Mouse (Mus musculus) thymus, postnatal 36 days (tissue): ENCODE data around the gene Tmem178.

Experiments
- DNase-seq, 2 experiments: peaks; one replicate each; pipeline ENCODE4 v3.0.0; 2022; ENCODE audit warnings: mixed read lengths in 2 of 2

Gene Tmem178

GRCm38 (mm10) chr17:80946091-80946885, 1.9 kb downstream of the Tmem178 start:
- DNase-seq = no peak

- DNase-seq = no peak
Measured at GRCm38 (mm10) chr17:80947075-80947960, 2.9 kb downstream of the Tmem178 start.

GRCm38 (mm10) chr17:80949382-80949781, 5.0 kb downstream of the Tmem178 start:
- DNase-seq = no peak

GRCm38 (mm10) chr17:80949895-80950294, 5.5 kb downstream of the Tmem178 start:
- no peak for DNase-seq

- DNase-seq = no peak
Measured at GRCm38 (mm10) chr17:80952305-80952704, 7.9 kb downstream of the Tmem178 start.

- no peak for DNase-seq
Measured at GRCm38 (mm10) chr17:80955415-80955814, 11.0 kb downstream of the Tmem178 start.

- DNase-seq = no peak
Measured at GRCm38 (mm10) chr17:80955998-80956811, 11.8 kb downstream of the Tmem178 start.

GRCm38 (mm10) chr17:80958332-80958731, 13.9 kb downstream of the Tmem178 start:
- no peak for DNase-seq

GRCm38 (mm10) chr17:80959840-80960239, 15.4 kb downstream of the Tmem178 start:
- no peak for DNase-seq

GRCm38 (mm10) chr17:80967475-80967874, 23.0 kb downstream of the Tmem178 start:
- DNase-seq = no peak

- DNase-seq = no peak
Measured at GRCm38 (mm10) chr17:80969643-80970619, 25.5 kb downstream of the Tmem178 start.

GRCm38 (mm10) chr17:80970716-80971115, 26.3 kb downstream of the Tmem178 start:
- no peak for DNase-seq

GRCm38 (mm10) chr17:80972891-80973290, 28.5 kb downstream of the Tmem178 start:
- no peak for DNase-seq

GRCm38 (mm10) chr17:80977245-80977644, 32.8 kb downstream of the Tmem178 start:
- no peak for DNase-seq

- no peak for DNase-seq
Measured at GRCm38 (mm10) chr17:80980096-80980495, 35.7 kb downstream of the Tmem178 start.

GRCm38 (mm10) chr17:80981721-80982411, 37.4 kb downstream of the Tmem178 start:
- no peak for DNase-seq

- DNase-seq = peak in 1 of 2 experiments; percentile 8
Measured at GRCm38 (mm10) chr17:80982412-80982787, 38.0 kb downstream of the Tmem178 start.

- no peak for DNase-seq
Measured at GRCm38 (mm10) chr17:80982976-80983375, 38.5 kb downstream of the Tmem178 start.

GRCm38 (mm10) chr17:80991535-80992127, 47.2 kb downstream of the Tmem178 start:
- no peak for DNase-seq

GRCm38 (mm10) chr17:80997226-80997625, 52.8 kb downstream of the Tmem178 start:
- no peak for DNase-seq

GRCm38 (mm10) chr17:80998958-80999357, 54.5 kb downstream of the Tmem178 start:
- DNase-seq = no peak
